Mouse (Mus musculus): ENCODE data around the gene Cbr1. TPM values are rescaled to one million over a fixed set of nuclear protein-coding genes. Genes with fewer than 3 reads are reported as not detected.

Gene Cbr1
- polyA plus RNA-seq, 1 experiment from 2014 or later, result 58.6 TPM

- H3K4me1 ChIP-seq, result no peaks in the 10 kb centered on the region
- ATAC-seq (ENCODE audit: extremely low read depth, insufficient number of reproducible peaks, low FRiP score, low TSS enrichment), result no peak
- H3K9ac ChIP-seq, result no peak overlapping the region
- H3K27me3 ChIP-seq (replicated peaks), result peaks cover 31% of the 10 kb centered on the region
- H3K9me3 ChIP-seq, result no peaks in the 10 kb centered on the region
- 62% methylated on average over 4 of the region's 4 CpGs for WGBS
- H3K4me3 ChIP-seq, result no peak overlapping the region
- H3K27ac ChIP-seq (replicated peaks), result no peak overlapping the region
- H3K4me2 ChIP-seq, result no peak overlapping the region
- H3K36me3 ChIP-seq, result no peaks in the 10 kb centered on the region
Measured at GRCm38 (mm10) chr16:93624671-93625070, 19.0 kb downstream of the Cbr1 start.

GRCm38 (mm10) chr16:93626745-93627144 lies 21.1 kb downstream of the Cbr1 start:
- WGBS, result 8% methylated on average over 1 of the region's 1 CpGs
- Histone ChIP-seq H3K36me3 (no peaks in the 10 kb centered on the region), H3K4me2 (no peak overlapping the region), H3K9me3 (no peaks in the 10 kb centered on the region), H3K9ac (no peak overlapping the region), H3K4me1 (no peaks in the 10 kb centered on the region), H3K27ac (replicated peaks) (no peak overlapping the region), H3K27me3 (replicated peaks) (peaks cover 34% of the 10 kb centered on the region), H3K4me3 (no peak overlapping the region)
- no peak for ATAC-seq (ENCODE audit: extremely low read depth, insufficient number of reproducible peaks, low FRiP score, low TSS enrichment)

- Histone ChIP-seq H3K36me3 (no peaks in the 10 kb centered on the region), H3K9ac (no peak within 1 kb of the TSS), H3K4me2 (no peak within 1 kb of the TSS), H3K27ac (replicated peaks) (no peak within 1 kb of the TSS), H3K4me1 (no peaks in the 10 kb centered on the region), H3K4me3 (no peak within 1 kb of the TSS), H3K9me3 (no peaks in the 10 kb centered on the region), H3K27me3 (replicated peaks) (peaks cover 34% of the 10 kb centered on the region)
- no peak for ATAC-seq (ENCODE audit: extremely low read depth, insufficient number of reproducible peaks, low FRiP score, low TSS enrichment)
- 75% methylated on average over 23 of the region's 23 CpGs for WGBS
Measured at GRCm38 (mm10) chr16:93627761-93628400, 22.2 kb downstream of the Cbr1 start, which contains the start of gene Gm5678. TSS of gene Gm5678 (plus strand) at chr16:93628097.

- Histone ChIP-seq H3K4me3 (no peak overlapping the region), H3K36me3 (no peaks in the 10 kb centered on the region), H3K4me2 (no peak overlapping the region), H3K4me1 (no peaks in the 10 kb centered on the region), H3K27ac (replicated peaks) (no peak overlapping the region), H3K9ac (no peak overlapping the region), H3K27me3 (replicated peaks) (no peaks in the 10 kb centered on the region), H3K9me3 (no peaks in the 10 kb centered on the region)
- WGBS, result 52% methylated on average over 4 of the region's 4 CpGs
- ATAC-seq (ENCODE audit: extremely low read depth, insufficient number of reproducible peaks, low FRiP score, low TSS enrichment), result no peak
Measured at GRCm38 (mm10) chr16:93644006-93644405, 38.4 kb downstream of the Cbr1 start.

- Histone ChIP-seq H3K4me3 (no peak overlapping the region), H3K27me3 (replicated peaks) (no peaks in the 10 kb centered on the region), H3K9me3 (no peaks in the 10 kb centered on the region), H3K36me3 (no peaks in the 10 kb centered on the region), H3K9ac (no peak overlapping the region), H3K4me2 (no peak overlapping the region), H3K4me1 (no peaks in the 10 kb centered on the region), H3K27ac (replicated peaks) (no peak overlapping the region)
- ATAC-seq (ENCODE audit: extremely low read depth, insufficient number of reproducible peaks, low FRiP score, low TSS enrichment), result no peak
- 60% methylated on average over 5 of the region's 5 CpGs for WGBS
Measured at GRCm38 (mm10) chr16:93648441-93649183, 43.0 kb downstream of the Cbr1 start.

Other genes starting within 250 kb of the Cbr1 start
- 5.4 and 5.8 TPM in 2 replicates for gene Setd4, start 1.8 kb upstream of the Cbr1 start, polyA plus RNA-seq (2015; fragmentation: Nextera tagmentation; extraction: Ambion mirVana)
- not detected in 2 replicates for gene Gm5678, start 22.2 kb downstream of the Cbr1 start, polyA plus RNA-seq (2015; fragmentation: Nextera tagmentation; extraction: Ambion mirVana)
- 0.59 and 0.70 TPM in 2 replicates for gene Cbr3, start 77.4 kb downstream of the Cbr1 start, polyA plus RNA-seq (2015; fragmentation: Nextera tagmentation; extraction: Ambion mirVana)
- gene Dop1b, start 106.1 kb downstream of the Cbr1 start, polyA plus RNA-seq (2015; fragmentation: Nextera tagmentation; extraction: Ambion mirVana), result 6.0 and 6.4 TPM in 2 replicates
- 19.1 and 22.3 TPM in 2 replicates for gene Morc3, start 226.3 kb downstream of the Cbr1 start, polyA plus RNA-seq (2015; fragmentation: Nextera tagmentation; extraction: Ambion mirVana)

Data from heart, embryonic 13.5 days (tissue).